Mouse (Mus musculus) heart, postnatal 4 days (tissue): Measurements from ENCODE around the gene Defb21. TPM values are rescaled to one million over a fixed set of nuclear protein-coding genes. Genes with fewer than 3 reads are reported as not detected.

Source experiments
- DNase-seq: peaks from one replicate; pipeline ENCODE4 v3.0.0; 2021
- total RNA-seq, 2 experiments: library from RNA; stranded (reverse); gene quantifications; 2 replicates each; pipeline ENCODE4 v1.2.3; 2021

Defb21 gene
- total RNA-seq, result not detected

DNA sequence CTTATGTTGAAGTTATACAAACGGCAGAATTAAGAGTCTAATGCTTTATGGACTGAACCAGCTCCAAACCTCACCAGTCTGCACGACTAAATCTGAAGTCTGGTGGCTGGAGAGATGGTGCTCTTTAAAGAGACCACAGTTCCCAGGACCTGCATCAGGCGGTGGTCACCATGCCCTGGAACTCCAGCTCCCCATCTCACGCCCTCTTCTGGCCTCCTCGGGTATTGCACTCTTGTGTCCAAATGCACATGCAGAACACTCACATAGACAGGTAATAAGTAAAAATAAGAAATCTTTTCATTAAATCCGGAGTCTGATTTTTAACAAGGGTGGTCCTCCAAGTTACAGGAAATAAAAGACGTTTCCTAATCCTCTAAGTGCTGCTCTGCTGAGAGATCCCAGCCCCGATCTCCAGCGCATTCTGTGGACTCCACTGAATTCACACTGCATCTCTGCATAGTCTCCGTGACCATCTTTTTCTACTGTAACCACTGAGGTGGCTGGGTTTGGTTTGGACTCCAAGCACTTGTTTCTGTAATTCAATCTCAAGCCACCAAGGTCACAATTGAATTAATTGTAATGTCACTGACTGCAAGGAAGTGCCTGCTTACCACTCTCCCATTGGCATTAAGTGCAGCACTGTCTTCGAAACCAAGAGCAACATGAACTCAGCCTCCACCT, at the start of gene Defb21:
Defb21 (plus strand) TSS at position 631 of the 681 bp plus-strand sequence.
- DNase-seq, result peak; percentile 32

DNA sequence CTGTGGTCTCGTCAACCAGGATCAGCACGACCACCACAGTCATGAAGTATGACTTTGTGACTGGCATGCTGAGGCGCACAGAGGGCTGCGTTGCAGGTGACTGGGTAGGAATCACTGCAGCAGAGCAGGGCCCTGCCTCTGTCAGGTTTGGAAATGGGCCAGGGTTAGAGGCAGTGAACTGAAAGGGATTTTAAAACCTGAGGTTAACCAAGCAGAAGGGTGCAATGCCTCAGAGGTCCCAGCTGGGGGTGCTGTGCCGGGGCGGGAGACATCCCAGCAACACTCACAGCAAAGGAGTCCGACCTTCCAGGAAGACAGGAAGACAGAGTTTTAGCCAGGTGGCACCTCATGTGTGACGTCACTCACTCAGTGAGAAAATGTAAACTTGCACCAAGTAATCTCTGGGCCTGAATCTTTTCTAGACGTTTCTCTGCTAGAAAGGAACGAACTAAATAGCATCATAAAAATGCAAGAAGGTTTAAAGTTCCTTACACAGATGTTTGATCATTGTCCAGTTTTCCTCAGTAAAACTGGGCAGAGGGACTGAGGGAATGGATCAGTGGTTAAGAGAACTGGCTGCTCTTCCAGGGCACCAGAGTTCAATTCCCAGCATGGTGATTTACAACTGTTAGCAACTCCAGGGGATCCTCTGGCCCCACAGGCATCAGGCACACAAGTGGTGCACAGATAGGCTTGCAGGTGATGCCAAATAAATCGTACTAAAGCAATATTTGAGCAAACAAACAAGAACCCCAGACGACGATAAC, 32.4 kb upstream of the Defb21 start, which contains the start of gene Defb29:
Defb29 (minus strand) TSS at position 155 of the 767 bp plus-strand sequence.
- no peak for DNase-seq

DNA sequence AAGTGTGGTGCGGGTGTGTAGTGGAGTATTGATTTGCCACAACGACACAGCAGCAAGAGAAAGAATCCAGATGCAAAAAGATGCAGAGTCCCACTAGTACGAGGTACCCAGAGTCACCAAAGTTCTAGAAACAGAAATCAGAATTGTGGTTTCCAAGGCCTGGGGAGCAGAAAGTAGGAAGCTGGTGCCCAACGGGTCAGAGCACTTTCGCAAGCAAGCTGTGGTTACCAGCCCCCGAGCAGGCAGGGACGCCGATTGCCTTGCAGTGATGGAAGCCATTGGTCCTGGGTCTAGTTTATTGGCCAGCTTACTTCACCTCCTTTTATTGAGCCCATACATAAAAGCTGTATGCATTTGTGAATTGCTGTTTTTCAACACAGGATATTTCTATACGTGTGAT, 30.6 kb upstream of the Defb21 start:
- no peak for DNase-seq

DNA sequence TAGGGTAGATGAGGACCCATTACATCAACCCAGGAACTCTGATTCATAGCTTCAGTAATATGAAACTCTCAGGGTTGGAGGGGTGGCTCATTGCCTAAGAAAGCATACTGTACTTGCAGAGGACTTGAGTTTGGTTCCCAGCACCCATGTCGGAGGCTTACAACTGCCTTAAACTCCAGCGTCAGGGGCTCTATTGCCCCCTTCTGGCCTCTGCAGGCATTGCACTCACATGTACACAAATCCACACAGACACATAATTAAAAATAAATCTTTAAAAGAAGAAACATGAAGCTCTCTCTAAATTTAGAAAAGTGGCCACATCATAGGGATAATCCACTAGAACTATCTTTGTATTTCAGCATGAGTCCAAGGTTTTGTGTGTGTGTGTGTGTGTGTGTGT, 29.6 kb upstream of the Defb21 start:
- DNase-seq, result no peak

DNA sequence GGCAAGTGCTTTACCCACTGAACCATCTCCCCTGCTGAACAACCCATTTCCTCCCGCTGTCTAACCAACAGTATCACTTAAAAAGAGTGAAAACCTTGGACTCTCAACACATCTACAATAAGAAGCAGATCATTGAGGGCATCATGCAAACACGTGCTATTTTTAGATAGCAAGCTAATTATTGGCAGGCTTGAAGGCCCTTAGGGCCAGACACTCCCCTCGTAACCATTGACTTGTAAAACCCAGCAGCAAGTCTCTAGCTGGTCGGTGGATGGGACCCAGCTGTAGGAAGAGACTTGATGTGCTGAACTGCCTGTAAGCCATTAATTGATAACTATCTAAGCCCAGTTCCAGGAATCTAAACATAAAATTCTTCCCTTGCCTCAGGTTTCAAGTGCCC, 29.1 kb upstream of the Defb21 start:
- no peak for DNase-seq

DNA sequence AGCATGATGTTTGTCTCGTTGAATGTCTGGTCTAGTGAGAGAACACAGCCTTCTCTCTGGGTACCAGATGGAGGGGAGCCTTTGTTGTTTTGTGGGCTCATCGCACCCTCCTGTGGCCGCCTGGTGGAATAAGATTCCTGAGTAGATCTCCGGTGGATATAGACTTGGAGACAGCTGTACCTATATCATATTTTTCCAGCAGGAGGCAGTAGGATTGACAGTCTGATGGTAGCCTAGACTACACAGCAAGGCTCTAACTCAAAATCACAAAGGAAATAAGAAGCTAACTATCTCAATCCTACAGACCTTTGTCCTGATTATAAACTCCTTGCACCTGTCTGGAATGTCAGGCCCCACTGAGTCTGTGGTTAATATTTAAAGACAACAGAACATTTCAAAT, 27.9 kb upstream of the Defb21 start:
- DNase-seq, result peak; percentile 43

DNA sequence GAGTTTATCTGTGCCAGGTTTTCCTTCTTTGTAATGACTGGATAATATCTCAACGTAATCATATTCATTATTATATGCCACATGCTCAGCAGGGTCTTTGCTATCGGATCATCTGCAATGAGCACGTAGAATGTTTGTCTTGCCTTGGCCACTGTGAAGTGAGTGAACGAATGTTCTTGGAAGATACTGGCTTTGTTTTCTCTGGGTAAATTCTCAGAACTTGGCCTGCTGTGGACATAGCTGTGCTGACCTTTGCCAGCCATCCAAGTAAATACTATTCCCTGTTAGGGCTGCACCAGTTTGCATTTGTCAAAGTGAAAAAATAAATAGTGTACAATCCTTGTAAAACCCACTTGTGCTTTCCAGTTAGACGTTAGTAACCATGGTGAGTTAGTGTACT, 24.4 kb upstream of the Defb21 start:
- no peak for DNase-seq

DNA sequence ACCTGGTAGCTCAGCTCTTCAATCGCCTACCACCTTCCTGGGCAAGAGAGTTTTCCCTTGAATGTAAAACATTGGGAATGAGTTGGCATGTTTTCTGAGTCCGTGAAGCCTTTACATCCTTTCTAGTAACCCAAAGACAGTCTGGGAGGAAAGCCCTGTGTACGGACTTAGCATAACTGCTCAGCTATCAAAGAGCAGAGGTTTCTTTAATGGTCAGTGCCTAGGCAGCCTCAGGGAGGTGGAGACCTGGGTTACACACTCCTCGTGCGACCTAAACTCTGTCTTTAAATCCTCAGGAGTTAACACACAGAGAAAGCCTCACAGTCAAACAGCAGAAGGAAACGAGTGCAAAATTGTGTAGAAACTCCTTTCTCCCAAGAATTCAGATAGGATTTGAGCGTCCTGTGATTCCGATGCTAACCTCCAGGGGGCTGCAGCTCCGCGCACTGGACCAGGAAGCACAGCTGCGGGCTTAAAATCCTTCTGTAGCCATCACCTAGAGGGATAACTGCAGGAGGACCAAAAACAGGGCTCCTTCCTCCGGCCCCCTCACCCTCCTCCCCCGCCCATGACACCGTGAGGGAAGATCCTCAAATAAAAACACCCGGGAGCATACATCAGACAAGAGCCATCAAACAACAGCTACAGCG, 18.6 kb upstream of the Defb21 start:
- peak; percentile 76 for DNase-seq

DNA sequence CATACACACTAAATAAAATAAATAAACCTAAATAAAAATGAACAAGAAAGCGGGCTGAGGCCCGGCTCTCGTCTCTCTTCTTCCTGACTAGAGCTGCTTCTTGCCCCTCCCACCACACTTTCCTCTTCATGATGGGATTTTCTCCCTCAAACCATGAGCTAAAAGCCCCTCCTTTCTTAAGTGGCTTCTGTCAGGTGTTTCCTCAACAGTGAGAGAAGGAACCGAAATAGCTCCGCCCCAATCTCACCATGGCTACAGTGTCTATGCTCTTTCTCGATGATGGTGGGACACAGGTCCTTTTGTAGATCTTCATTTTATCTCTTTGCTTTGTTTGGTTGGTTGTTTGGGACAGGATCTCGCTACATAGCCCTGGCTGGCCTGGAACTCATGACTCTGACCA, 15.9 kb upstream of the Defb21 start:
- DNase-seq, result no peak

DNA sequence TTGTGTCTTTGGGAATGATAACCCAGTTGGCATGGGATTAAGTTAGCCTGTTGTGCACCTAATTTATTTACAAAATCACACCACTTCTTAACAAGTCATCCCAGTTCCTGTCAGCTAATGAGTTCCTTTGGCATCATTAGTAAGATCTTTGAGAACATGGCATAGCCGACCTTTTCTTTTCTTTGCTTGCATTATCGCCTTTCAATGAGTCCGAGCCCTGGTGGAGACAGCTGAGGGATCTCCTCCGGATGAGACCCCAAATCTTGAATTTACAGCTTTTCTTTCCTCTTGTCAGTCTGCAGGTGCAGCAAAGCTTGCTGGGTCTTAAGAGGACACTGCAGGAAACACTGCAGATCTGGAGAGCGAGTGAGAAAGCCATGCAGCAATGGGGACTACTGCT, 3.5 kb upstream of the Defb21 start, which contains the start of gene Gm17416:
Gm17416 (plus strand) TSS at position 301 of the 400 bp plus-strand sequence.
- DNase-seq, result no peak

DNA sequence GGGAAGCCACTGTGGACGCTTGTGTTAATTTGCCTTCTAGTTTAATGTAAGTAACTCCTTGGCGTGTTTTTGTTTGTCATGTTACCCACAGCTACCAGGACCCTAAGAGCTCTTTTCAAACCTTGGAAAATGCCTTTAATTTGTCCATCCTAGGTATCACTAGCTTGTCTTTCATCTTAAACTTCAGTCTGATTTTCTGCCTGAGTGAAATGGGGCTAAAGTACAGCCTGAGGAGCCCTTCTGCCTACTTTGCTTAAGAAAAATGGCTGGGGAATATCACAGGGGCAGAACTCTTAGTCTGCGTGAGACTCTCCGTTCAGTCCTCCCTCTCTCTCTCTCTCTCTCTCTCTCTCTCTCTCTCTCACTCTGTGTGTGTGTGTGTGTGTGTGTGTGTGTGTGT, 2.7 kb upstream of the Defb21 start:
- DNase-seq, result no peak

DNA sequence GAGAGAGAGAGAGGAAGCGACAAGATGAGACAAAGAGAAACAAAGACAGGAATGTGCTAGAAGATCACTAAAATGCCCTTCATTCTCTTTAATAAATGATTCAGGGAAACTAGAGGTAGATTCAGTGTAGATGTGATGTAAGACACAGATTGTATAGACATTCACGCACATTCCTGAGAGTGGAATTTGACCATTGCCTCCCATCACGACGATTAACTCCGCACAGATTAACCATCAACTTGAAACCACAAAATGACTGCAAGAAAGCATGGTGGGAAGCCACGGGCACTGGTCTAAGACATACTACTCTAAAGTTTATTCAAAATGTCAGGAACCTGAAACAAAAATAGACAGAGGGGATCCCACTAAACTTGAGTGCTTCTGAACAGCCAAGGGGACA, 2.2 kb upstream of the Defb21 start:
- DNase-seq, result no peak

DNA sequence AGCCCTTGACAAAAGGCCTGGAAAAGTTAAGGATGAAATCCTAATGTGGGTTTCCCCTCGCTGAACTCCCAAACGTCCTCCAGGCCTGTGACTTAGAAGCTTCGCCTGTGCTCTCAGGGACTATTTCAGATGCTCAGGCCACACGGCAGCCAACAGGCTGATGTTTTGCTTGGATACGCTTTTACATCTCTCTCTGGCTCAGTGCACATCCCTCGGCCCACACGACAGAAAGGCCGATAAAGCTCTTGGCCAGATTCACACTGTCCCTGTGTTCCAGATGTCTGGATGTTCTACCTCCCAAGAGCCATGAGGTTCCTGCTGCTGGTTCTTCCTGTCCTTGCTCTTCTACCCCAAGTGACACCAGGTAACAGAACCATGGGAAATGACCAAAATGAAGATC, 940 bp downstream of the Defb21 start:
- DNase-seq, result peak; percentile 13

DNA sequence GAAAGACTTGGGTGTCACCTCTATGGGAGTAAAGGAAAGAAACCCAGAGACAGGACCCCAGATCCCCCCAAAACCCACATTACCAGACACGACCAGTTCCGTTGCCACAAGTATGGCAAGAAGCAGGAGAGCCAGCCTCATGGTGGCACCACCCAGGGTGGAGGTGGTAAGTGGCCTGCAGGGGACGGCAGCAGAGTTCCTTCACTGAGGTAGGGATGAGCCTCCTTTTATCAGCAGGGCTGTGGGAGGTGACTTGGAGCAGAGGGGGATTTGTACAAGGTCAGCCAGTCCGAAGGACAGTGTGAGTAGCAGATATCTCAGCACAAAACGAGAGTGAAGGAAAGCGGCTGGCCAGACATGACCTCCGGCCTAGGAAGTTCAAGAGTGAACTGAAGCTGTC, 7.6 kb downstream of the Defb21 start, which contains the start of gene Defb19:
Defb19 (minus strand) TSS at position 206 of the 400 bp plus-strand sequence.
- DNase-seq, result no peak

DNA sequence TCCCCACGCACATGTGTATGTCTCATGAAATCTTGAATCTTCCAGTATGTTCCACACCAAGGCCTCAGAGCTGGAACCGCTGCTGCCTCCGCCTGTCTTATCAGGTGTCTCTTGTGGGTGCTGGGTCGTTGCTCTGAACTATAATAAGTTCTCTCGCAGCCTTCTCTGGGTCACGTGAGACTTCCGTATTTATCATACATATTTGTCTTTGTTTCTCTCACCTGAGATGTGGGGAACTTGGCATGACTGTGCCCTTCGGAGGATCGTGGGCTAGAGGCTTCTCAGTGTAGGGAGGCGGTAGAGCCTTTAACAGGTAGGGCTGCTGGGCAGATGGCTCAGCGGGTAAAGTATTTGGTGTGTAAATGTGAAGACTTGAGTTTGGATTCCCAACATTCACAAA, 8.1 kb downstream of the Defb21 start:
- DNase-seq, result no peak

DNA sequence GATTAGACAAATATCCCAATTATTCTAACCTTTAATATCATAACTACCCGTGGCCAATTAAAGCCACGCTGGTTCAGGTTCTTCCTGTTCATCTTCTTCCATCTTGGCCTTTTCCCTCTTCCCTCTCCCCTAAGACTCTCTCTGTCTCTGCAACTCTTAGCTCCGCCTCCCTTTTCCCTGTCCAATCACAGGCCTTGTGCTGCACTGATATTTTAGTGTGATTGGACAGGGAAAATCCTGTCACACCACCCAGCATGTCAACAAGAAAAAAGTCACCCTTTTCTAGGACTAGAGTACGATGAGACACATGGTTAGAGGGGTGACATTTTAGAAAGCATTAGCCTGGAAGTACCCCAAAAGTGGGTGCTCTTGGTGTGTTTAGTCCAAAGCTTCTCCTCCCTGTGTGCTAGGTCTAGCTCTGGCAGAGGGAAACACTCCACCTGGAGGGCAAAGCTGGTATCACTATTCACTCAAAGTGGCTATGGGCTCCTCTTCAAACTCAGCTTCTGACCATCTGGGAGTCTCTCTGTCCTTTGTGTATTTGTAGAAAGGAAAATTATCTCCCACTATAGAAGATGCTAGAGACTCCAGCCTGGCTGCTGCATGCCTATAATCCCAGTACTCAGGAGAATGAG, 14.5 kb downstream of the Defb21 start:
- peak; percentile 37 for DNase-seq

DNA sequence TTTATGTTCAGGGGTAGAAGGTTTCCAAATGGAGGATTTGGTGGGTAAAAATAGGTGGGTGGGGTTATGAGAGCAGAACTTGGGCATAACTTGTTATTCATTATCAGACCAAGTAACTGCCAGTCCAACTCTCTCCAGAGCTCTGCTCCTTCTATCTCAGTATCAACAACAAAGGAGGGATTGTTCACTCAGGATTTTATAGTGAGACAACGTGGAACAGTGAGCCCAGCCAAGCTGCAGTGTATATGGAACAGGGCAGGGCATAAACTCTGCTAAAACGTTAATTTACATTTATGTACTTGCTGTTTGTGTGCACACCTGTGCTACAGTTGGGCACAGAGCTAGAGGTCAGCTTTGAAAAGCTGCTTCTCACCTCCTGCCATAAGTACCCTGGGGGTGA, 15.9 kb downstream of the Defb21 start:
- DNase-seq, result no peak

DNA sequence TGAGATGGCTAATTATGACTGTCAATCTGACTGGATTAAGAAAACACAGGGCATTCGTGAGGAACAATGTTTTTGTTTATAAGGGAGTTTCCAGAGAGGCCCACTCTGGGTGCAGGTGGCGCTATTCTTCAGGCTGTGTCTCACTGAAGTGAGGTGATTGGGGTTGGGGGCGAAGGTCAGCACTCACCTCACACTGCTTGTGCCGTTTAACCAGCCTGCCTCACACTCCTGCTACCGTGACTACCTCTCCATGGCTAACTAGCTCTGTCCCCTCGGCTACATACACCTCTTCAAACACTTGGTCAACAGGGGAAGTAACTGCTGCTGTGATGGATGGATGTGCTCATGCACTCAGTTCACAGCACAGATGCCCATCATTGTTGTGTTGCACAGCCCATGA, 16.5 kb downstream of the Defb21 start:
- DNase-seq, result no peak

DNA sequence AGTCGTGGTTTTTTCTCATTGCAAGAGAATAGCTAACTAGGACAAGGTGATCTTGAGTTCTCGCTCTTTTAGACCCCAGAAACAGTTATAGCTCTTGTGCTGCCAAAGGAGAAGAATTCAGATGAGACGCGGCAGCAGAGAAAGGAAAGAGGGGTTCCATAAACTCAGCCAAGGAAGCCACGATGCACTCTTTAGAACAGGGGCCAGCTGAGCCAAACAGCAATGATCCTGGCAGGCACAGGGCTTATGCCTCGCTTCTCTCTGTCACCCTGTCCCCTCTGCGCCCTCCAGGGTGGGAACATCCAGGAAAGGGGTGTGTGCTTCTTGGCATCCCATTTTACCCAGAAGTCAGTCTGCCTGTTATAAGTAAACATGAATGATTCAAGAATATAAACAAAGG, 26.8 kb downstream of the Defb21 start, which contains the start of gene Defb45:
Defb45 (minus strand) TSS at position 101 of the 400 bp plus-strand sequence.
- DNase-seq, result no peak

DNA sequence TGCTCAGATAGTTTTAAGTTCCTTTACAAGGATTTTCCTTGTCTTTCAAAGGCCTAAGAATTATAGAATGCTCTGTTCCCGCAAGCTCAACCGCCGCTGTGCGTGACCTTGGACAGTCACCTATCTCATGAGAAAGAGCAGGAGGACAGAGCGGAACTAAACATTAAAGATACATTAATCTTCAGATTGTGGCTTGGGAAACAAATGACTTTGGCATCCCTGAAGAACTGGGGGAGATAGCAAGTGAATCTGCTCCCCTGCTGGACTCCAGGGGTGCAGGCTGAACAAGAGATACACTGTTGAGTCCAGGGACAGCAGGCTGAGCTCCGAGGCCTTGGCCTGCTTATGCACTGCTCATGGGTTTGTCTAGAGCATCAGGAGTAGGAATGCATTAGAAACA, 27.5 kb downstream of the Defb21 start:
- no peak for DNase-seq

DNA sequence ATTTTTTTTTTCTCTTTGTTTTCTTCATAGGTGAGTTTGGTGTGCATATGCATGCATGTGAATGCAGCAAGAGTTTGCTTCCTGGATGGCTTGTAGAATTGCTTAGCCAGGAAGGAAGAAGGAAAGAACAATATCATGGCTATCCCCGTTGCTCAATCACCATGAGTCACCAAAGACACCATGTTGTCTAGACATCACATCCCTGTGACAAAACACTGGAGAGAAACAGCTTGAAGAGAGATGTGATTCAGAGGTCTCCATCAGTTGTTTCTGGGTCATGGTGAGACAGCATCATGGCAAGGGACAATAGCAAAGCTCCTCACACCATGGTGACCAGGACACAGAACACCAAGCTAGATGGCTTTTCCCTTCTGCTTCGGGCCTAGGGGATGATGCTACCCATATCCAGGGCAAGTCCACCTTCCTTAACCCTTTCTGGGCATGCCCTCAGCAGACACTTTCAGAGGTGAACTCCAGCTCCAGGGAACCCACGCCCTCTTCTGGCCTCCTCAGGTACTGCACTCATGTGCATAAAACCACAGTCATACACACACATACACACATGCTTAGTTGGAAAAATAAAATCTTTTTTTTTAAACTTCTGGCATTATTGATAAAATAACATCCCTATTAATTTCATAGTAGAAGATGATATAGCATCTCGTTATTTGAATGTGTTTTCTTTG, 28.9 kb downstream of the Defb21 start:
- DNase-seq, result no peak

DNA sequence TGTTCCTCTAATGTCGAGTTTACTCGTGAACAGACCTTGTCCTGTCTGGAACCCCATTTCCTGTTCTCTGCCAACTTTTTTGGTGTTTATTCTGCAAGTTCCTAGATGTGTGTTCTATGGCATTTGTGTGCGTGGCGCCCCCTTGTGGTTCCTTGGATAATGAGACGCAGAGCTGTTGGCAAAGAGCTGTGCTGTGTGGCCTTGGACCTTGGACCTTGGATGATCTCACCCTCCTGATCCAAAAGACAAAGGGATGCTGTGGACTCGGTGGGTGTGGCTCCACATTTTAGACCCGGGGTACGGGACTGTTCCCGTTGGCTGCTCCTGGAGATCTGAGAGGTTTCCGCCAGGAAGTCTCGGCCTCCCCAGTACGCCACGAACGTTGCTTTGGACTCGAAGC, 31.5 kb downstream of the Defb21 start, which contains the start of gene Defb36:
Defb36 (plus strand) TSS at position 271 of the 400 bp plus-strand sequence.
- peak; percentile 65 for DNase-seq
